Mouse (Mus musculus): ENCODE results near the gene Adra2c.
A peak's percentile ranks its signal among the peaks of the same experiment; 100 is the strongest.

The Adra2c gene

DNA sequence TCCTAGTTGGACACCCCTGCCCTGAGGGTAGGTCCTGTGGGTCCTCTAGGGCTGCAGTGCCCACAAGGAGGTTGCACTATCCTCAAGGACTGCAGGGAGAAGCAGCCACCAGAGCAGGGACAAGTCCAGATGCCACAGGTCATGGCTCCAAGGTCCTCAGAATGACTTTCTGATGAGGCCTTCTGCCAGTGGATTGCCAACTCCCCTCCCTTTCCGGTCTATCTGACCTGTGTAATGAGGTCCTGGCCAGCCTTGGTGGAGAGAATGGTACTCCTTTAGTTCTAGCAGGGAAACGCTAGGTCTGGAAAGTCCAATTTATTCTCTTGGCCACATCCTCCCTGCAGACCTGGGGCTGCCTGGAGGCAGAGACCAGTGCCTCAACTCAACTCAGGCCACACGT is at the start of gene Adra2c:
Gene Adra2c (plus strand): TSS at position 301 of the 400 bp plus-strand sequence.
- DNase-seq: no peak

DNA sequence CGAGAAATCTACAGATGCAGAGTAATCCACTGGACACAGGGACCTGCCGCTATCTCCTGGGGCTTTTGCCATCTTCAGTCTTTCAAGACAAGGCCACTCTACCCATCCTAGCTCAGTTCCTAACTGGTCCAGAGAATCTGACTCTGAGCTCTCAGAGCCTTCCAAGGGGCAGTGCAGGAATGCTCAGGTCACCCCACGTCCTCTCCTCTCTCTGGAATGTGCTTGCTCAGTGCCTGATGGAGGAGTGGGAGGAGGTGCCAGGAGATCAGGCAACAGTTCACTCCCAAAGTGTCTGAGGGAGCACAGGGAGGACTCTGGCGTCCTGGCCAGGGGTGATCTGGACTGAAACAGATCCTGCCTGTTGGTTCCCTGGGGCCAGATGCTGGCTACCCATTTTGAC is 45.0 kb upstream of the Adra2c start:
- no peak for DNase-seq

- DNase-seq: peak; percentile 49
These were observed 40.4 kb upstream of the Adra2c start for GRCm38 (mm10) chr5:35237757-35238156.

- DNase-seq: no peak
These were observed 39.5 kb upstream of the Adra2c start for GRCm38 (mm10) chr5:35238627-35239026.

- no peak for DNase-seq
These were observed 36.6 kb upstream of the Adra2c start for GRCm38 (mm10) chr5:35241556-35241955.

DNA sequence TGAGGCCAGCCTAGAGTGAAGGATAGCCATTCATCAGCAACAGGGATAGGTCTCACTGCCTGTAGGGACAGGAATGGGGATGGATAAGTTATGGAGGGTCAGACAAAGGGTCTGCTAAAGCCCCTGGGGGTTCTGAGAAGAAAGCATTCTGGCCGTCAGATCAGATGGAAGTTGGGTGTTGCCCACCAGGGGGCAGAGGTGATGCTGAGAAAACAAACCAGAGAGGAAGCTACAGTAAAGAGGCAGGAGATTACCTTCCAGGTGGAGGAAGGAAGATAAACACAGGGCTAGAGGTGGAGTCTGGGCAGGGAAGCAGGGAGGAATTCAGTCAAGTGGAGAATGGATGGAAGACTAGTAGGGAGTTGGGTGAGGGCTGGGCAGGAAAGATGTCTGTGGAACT is 33.9 kb upstream of the Adra2c start:
- peak; percentile 36 for DNase-seq

DNA sequence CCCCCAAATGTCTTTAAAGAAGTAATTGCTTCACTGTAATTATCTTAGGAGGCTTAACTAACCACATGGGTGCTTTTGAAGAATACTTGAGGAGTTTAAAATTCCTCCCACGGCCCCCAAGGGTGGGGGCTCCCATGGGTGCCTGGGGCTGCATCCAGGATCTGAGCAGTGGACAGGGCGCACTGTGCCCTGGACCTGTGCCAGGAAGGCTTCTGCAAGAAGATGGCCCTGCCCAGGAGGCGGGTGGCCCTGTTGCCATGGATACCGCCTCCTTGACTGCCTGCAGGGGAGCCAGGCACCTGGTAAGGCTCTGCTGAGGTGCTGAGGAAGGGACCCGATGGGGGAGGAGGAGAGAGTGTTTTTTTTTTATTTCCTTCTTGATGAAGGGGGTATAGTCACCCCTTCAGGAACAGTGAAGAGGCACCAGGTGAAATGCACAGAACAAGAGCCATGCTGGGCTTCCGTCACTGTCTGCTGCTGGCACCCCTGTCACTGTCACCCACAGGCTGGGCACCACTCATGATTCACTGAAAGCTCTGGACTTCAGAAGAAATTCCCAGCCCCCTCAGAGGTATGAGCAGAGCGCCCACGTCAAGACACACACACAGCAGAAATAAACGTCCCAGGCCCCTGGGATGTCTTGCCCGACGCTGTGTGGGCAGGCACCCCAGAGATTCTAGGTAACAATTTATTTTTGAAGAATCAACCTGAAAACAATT is 32.4 kb upstream of the Adra2c start:
- peak; percentile 12 for DNase-seq

DNA sequence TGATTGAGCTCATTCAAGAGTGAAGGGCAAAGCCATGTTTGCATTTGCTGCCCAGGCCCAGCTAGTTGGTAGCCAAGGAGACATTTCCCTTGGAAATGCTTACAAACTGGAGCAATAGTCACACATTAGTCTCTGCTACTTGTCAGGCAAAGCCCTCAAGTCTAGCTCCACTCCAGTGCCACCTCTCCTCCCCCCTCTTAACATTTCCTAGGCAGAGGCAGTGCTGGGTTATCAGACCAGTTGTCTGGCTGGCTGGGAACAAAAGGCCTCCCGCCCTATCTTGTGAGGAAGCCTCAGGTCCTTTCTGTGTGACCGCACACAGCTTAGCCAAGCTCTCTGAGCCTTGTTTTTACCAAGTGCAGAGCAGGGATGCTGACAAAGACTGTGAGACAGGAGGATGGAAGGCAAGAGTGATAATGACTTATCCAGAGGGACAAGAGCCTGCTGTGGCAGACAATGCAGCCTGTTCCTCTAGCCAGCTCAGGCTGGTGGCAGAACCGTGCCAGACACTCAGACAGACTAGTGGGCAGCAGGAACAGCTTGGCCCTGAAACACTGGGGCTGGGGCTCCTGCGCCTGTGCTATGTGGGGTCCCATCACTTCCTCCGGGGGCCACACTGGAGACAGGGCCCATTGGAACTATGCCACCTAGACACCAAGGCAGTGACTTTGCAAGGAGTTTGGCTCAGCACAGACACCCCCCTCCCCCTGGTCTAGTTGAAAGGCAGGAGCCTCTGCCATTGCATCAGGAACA is 23.0 kb upstream of the Adra2c start:
- DNase-seq: no peak

- DNase-seq: no peak
These were observed 14.4 kb upstream of the Adra2c start for GRCm38 (mm10) chr5:35263716-35264115.

DNA sequence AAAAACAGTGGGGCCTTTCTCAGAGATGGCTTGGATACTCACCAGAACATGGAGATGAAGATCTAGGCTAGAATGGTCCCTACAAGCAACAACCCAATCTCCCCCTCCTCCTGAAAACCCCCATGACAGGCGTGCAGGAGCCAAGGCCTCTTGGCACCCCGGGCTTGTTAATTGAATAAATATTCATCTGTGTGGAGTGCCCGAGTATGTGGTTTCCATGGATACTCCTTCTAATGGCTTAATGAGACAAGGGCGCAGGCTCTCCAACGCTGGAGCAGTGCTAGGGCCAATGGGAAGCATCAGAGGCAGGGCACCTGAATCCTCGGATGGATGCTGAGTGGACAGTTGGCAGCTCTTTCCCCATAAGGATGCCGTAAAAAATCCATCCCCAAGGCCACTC is 10.6 kb upstream of the Adra2c start:
- no peak for DNase-seq

- no peak for DNase-seq
These were observed 2.8 kb upstream of the Adra2c start for GRCm38 (mm10) chr5:35275356-35275755.

DNA sequence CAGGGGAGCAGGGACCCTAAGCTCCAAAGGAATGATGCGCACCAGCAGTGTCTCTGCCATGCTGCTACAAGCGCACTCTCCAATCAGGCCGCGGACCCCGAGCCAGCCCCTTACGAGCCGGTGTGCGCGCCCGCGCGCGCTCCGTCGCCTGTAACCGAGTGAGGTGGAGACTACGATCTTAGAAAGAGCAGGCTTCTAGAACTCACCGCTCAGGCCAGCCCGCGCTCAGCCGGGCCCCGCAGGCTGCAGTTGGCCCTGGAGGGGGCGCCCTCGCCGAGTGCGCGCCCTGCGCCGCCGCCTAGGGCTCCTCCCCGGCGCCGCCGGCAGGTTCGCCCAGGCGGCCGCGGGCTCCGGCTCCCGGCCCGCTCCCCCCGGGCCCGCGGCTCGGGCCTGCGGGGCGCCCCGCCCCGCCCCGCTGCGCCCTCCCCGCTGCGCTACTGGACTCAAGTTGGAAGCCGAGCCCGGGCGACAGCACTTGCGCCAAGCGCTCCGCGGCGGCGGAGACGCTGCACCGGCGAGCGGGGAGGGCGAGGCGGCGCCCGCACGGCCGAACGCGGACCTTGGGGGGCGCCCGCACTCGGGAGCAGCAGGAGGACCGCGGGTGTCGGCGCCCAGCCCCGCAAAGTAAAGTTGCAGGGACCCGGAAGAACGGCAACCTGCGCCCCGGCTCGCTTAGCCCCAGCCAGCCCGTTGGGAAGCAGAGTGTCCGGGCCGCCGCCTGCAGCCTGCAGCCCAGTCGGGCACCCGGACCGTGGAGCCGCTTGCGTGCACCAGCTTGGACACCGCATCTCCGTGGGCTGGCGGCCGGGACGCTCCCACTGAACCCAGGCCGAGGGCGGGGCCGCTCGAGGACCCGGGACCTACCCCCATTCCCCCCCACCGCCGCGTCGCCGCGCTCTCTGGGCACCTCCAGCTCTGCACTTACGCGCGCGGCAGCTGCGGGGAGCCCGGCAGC is 899 bp downstream of the Adra2c start:
- DNase-seq: peak; percentile 14

GRCm38 (mm10) chr5:35279696-35280001 is 1.5 kb downstream of the Adra2c start:
- no peak for DNase-seq

- DNase-seq: no peak
These were observed 2.1 kb downstream of the Adra2c start for GRCm38 (mm10) chr5:35280002-35280782.

DNA sequence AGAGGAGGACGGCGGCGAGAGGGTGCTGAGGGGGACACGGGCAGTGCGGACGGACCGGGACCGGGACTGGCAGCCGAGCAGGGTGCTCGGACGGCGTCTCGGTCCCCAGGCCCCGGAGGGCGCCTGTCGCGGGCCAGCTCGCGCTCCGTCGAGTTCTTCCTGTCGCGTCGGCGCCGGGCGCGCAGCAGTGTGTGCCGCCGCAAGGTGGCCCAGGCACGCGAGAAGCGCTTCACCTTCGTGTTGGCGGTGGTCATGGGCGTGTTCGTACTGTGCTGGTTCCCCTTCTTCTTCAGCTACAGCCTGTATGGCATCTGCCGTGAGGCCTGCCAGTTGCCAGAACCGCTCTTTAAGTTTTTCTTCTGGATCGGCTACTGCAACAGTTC is 2.7 kb downstream of the Adra2c start:
- no peak for DNase-seq

- no peak for DNase-seq
These were observed 7.2 kb downstream of the Adra2c start for GRCm38 (mm10) chr5:35285281-35285680.

- DNase-seq: no peak
These were observed 8.1 kb downstream of the Adra2c start for GRCm38 (mm10) chr5:35286190-35286589.

DNA sequence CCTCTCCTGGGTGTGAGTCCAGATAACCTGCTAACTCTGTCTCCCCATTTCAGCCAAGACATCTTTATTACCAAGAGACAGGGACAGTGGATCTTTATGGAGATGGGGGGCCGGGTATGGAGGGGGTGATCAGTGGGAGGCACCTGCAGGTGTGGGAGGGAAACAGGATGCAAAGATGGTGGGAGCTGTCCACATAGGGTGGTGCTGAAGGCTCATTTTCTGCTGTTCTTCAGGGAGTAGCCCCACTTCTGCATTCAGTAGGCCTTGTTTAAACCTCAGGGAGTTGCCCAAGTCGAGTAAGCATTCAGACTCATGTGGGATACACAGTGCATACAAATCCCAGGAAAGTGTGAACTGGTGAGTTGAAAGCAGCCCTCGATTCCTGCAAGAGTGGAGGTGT is 21.5 kb downstream of the Adra2c start:
- DNase-seq: no peak

- DNase-seq: no peak
These were observed 26.1 kb downstream of the Adra2c start for GRCm38 (mm10) chr5:35304191-35304590.

GRCm38 (mm10) chr5:35305332-35305731 is 27.2 kb downstream of the Adra2c start:
- DNase-seq: no peak

- DNase-seq: no peak
These were observed 28.6 kb downstream of the Adra2c start for GRCm38 (mm10) chr5:35306692-35307091.

DNA sequence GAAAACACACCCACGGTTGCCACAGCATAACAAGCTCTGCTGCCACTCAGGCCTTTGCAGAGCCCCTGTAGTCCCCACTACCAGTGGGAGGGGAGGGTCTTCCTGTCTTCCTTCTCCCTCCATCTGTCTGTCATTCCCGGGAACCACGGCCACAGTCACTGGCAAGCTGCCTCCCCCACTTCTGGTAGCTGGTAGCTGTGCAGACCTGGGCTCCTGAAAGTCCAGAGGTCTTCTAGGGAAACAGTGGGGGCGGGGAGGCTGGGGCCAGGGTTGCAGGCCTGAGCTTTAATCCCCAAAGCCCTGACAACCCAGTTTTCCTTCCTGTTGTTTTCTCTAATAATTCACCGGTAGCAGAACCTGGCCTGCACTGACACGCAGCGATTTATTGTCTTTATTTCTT is 31.7 kb downstream of the Adra2c start:
- DNase-seq: peak; percentile 13

Measured in kidney, adult 9 months (tissue).